ENCODE assay signal across 8 mouse cellular contexts in genomic region chr2:119299981-119300818, GRCm38 (mm10). TPM values are rescaled to one million over a fixed set of nuclear protein-coding genes. Genes with fewer than 3 reads are reported as not detected.
DNase-seq lines count a peak whose midpoint lies in the region; ATAC-seq and TF ChIP-seq lines count a peak whose summit lies in the region.

No protein-coding gene starts in this region.

- no peaks in the 10 kb centered on the region for H3K9me3 ChIP-seq in hindbrain, postnatal 0 days (ENCODE audit: low read length)
- no peaks in the 10 kb centered on the region for H3K9me3 ChIP-seq in liver, embryonic 12.5 days (replicated peaks)

- peak overlapping the region; percentile 36 for H3K4me2 ChIP-seq in hindbrain, postnatal 0 days (ENCODE audit: low read depth, low read length)
- peak overlapping the region; percentile 81 for H3K4me2 ChIP-seq in liver, embryonic 12.5 days

- H3K27ac ChIP-seq in hindbrain, postnatal 0 days: peak overlapping the region; percentile 48
- peak overlapping the region; percentile 79 for H3K27ac ChIP-seq in liver, embryonic 12.5 days

- no peak overlapping the region for H3K9ac ChIP-seq in hindbrain, postnatal 0 days (replicated peaks; ENCODE audit: low read length)
- H3K9ac ChIP-seq in liver, embryonic 12.5 days: peak overlapping the region; percentile 70

- 6% methylated on average over 14 of the region's 15 CpGs for WGBS in hindbrain, postnatal 0 days
- 2% methylated on average over 15 of the region's 15 CpGs for WGBS in liver, embryonic 12.5 days (ENCODE audit: insufficient replicate concordance)

- DNase-seq in 3134 (ENCODE audit: extremely low read depth, insufficient read length, low spot score) (peak; percentile 85), NIH3T3 (ENCODE audit: low read depth) (peak; percentile 78)
- DNase-seq in cerebellum, postnatal 10 days: peak; percentile 88 to 93
- DNase-seq in gastrocnemius, adult 8-10 months (ENCODE audit: low spot score in 2 of 2): peak; percentile 67 to 75
- peak; percentile 87 for DNase-seq in hindbrain, postnatal 0 days (ENCODE audit: low spot score)
- DNase-seq in natural killer cell, adult 2 months (ENCODE audit: low spot score in 2 of 2): peak; percentile 74 to 91
- peak; percentile 83 to 86 for DNase-seq in thymus, adult 18-20 months

- ATAC-seq in hindbrain, postnatal 0 days: peak; percentile 81
- peak; percentile 89 for ATAC-seq in liver, embryonic 12.5 days

- H3K4me3 ChIP-seq in hindbrain, postnatal 0 days (ENCODE audit: low read length): no peak overlapping the region
- peak overlapping the region; percentile 42 for H3K4me3 ChIP-seq in liver, embryonic 12.5 days

- H3K36me3 ChIP-seq in hindbrain, postnatal 0 days (ENCODE audit: insufficient read depth, low read length): peaks cover 19% of the 10 kb centered on the region; the same call in 1 of the 2 replicates
- H3K36me3 ChIP-seq in liver, embryonic 12.5 days: peaks cover 30% of the 10 kb centered on the region

- peak; percentile 78 for TF ChIP-seq CTCF in hindbrain, postnatal 0 days (IDR thresholded peaks at IDR 0.05; ENCODE audit: low read depth)

- no peaks in the 10 kb centered on the region for H3K27me3 ChIP-seq in hindbrain, postnatal 0 days (ENCODE audit: insufficient read depth, low read length)
- no peaks in the 10 kb centered on the region for H3K27me3 ChIP-seq in liver, embryonic 12.5 days (replicated peaks)

- H3K4me1 ChIP-seq in hindbrain, postnatal 0 days (ENCODE audit: insufficient read depth, low read length): peaks cover 4% of the 10 kb centered on the region; the same call in 1 of the 2 replicates
- peaks cover 68% of the 10 kb centered on the region for H3K4me1 ChIP-seq in liver, embryonic 12.5 days

RNA-seq across cellular contexts. Expression of gene Vps18, which starts 11.7 kb away (rescaled TPM):
- 10 to 100 TPM; 10.8 to 12.5 (median 11.5) TPM for total RNA-seq in gastrocnemius, adult 8-10 months (2022)
- 32.7 and 34.0 TPM in 2 replicates for total RNA-seq in hindbrain, postnatal 0 days (2014; rRNA removed)
- 18.3 and 20.5 TPM in 2 replicates for polyA plus RNA-seq in hindbrain, postnatal 0 days (2015; fragmentation: Nextera tagmentation; extraction: Ambion mirVana)
- 9.8 and 10.3 TPM in 2 replicates for polyA plus RNA-seq in liver, embryonic 12.5 days (2016; fragmentation: Nextera tagmentation; extraction: Ambion mirVana)

RNA-seq across cellular contexts. Expression of gene Dll4, which starts 25.4 kb away (rescaled TPM):
- 1 to 10 TPM; 3.3 to 5.8 (median 3.9) TPM for total RNA-seq in gastrocnemius, adult 8-10 months (2022)
- 4.2 and 4.3 TPM in 2 replicates for total RNA-seq in hindbrain, postnatal 0 days (2014; rRNA removed)
- 2.4 and 2.6 TPM in 2 replicates for polyA plus RNA-seq in hindbrain, postnatal 0 days (2015; fragmentation: Nextera tagmentation; extraction: Ambion mirVana)
- polyA plus RNA-seq in liver, embryonic 12.5 days (2016; fragmentation: Nextera tagmentation; extraction: Ambion mirVana): 3.0 and 3.1 TPM in 2 replicates

RNA-seq across cellular contexts. Expression of gene Rhov, which starts 29.1 kb away (rescaled TPM):
- total RNA-seq in gastrocnemius, adult 8-10 months (2022): not detected
- total RNA-seq in hindbrain, postnatal 0 days (2014; rRNA removed): 28.3 and 28.4 TPM in 2 replicates
- 31.8 and 32.6 TPM in 2 replicates for polyA plus RNA-seq in hindbrain, postnatal 0 days (2015; fragmentation: Nextera tagmentation; extraction: Ambion mirVana)
- 0.07 TPM in 1 of 2 replicates, not detected in the other for polyA plus RNA-seq in liver, embryonic 12.5 days (2016; fragmentation: Nextera tagmentation; extraction: Ambion mirVana)

RNA-seq across cellular contexts. Expression of gene Chac1, which starts 50.8 kb away (rescaled TPM):
- 100 to 1,000 TPM in 1 of 4 experiments, 10 to 100 TPM in 3; 59.1 to 158 (median 73.1) TPM for total RNA-seq in gastrocnemius, adult 8-10 months (2022)
- total RNA-seq in hindbrain, postnatal 0 days (2014; rRNA removed): 12.4 and 22.6 TPM in 2 replicates
- polyA plus RNA-seq in hindbrain, postnatal 0 days (2015; fragmentation: Nextera tagmentation; extraction: Ambion mirVana): 11.4 and 12.6 TPM in 2 replicates
- 1.0 and 1.4 TPM in 2 replicates for polyA plus RNA-seq in liver, embryonic 12.5 days (2016; fragmentation: Nextera tagmentation; extraction: Ambion mirVana)

Comparison
In these comparisons a context has a peak if more than half of its experiments do, and no peak if none do; other contexts are left out.
1. RNA of gene Rhov, which starts 29.1 kb away (total RNA-seq): 28.3 to 28.4 TPM in hindbrain, postnatal 0 days; not detected in gastrocnemius, adult 8-10 months; every median in the first group is over 10 times any median in the second.
2. Peak in every context shown above with its lines, with median percentiles within 50 percentile points of each other: DNase-seq.